Mouse (Mus musculus) heart, embryonic 14.5 days (tissue): Measurements from ENCODE around the gene Fbxo31. TPM values are rescaled to one million over a fixed set of nuclear protein-coding genes. Genes with fewer than 3 reads are reported as not detected.
A peak's percentile ranks its signal among the peaks of the same experiment; 100 is the strongest.
"Not testable (repeated sequence)": the region's sequence is repeated elsewhere in the genome, so short reads cannot be mapped to it uniquely, and the experiment has no call there.

Source experiments
- ATAC-seq: fragments of 200-750 bp; cut with Nextera tagmentation; 2 replicates; pipeline ENCODE4 v1.8.0; 2017; ENCODE audit warnings: low read depth, moderate TSS enrichment; ENCODE audit not compliant: insufficient number of reproducible peaks, insufficient read depth, low FRiP score
- H3K27ac ChIP-seq, 2 experiments: fragments of 200-500 bp in 1 of 2; fragments of 300-500 bp in 1 of 2; sonication (generic) in 1 of 2; replicated peaks in 1 of 2; 2 replicates each; pipeline ENCODE4 v1.5.1; 2012 to 2014; ENCODE audit warnings: low read depth in 2 of 2, low read length in 2 of 2, control low read depth in 1 of 2, mild to moderate bottlenecking in 1 of 2, mixed read lengths in 1 of 2; ENCODE audit not compliant: control insufficient read depth in 1 of 2, insufficient read depth in 1 of 2
- H3K27me3 ChIP-seq: fragments of 300-500 bp; sonication (generic); 2 replicates; pipeline ENCODE4 v1.6.1; 2014; ENCODE audit warnings: mild to moderate bottlenecking, low read length, control low read depth; ENCODE audit not compliant: control insufficient read depth, insufficient read depth
- H3K36me3 ChIP-seq: fragments of 300-500 bp; sonication (generic); 2 replicates; pipeline ENCODE4 v1.6.1; 2014; ENCODE audit warnings: mild to moderate bottlenecking, control low read depth, low read length, mixed read lengths; ENCODE audit not compliant: control insufficient read depth, insufficient read depth
- H3K4me1 ChIP-seq, 2 experiments: fragments of 200-500 bp in 1 of 2; fragments of 300-500 bp in 1 of 2; sonication (generic) in 1 of 2; 2 replicates each; pipeline ENCODE4 v1.6.1; 2012 to 2014; ENCODE audit warnings: low read length in 2 of 2, control low read depth in 1 of 2, mixed read lengths in 1 of 2; ENCODE audit not compliant: control insufficient read depth in 2 of 2, insufficient read depth in 2 of 2
- H3K4me2 ChIP-seq: fragments of 300-500 bp; sonication (generic); 2 replicates; pipeline ENCODE4 v1.6.1; 2014; ENCODE audit warnings: mild to moderate bottlenecking, low read length
- H3K4me3 ChIP-seq, 2 experiments: fragments of 200-500 bp in 1 of 2; fragments of 300-500 bp in 1 of 2; sonication (generic) in 1 of 2; 2 replicates each; pipeline ENCODE4 v1.5.1; 2012 to 2014; ENCODE audit warnings: low read length in 2 of 2, mild to moderate bottlenecking in 2 of 2, control low read depth in 1 of 2, low read depth in 1 of 2, moderate library complexity in 1 of 2; ENCODE audit not compliant: control insufficient read depth in 1 of 2, insufficient read depth in 1 of 2
- H3K9ac ChIP-seq: fragments of 300-500 bp; sonication (generic); 2 replicates; pipeline ENCODE4 v1.6.1; 2014; ENCODE audit warnings: mild to moderate bottlenecking, low read length
- H3K9me3 ChIP-seq: fragments of 300-500 bp; sonication (generic); 2 replicates; pipeline ENCODE4 v1.6.1; 2016; ENCODE audit warnings: low read length, control low read depth; ENCODE audit not compliant: control insufficient read depth
- WGBS: fragments of 180-500 bp; shearing (Covaris S2); extraction: QIAGEN DNeasy Blood & Tissue Kit; methylation state at CpG from one replicate; pipeline ENCODE4 v1.1.7; 2014; 5-methylcytosine and 5-hydroxymethylcytosine counted together
- polyA plus RNA-seq: library from polyadenylated mRNA; unstranded; fragments of >200 nt; fragmentation: Nextera tagmentation; extraction: Ambion mirVana; gene quantifications from 2 replicates; pipeline ENCODE4 v1.2.1, GENCODE M21; 2014

The Fbxo31 gene
- polyA plus RNA-seq, 1 experiment from 2014 or later = 11.8 TPM

DNA sequence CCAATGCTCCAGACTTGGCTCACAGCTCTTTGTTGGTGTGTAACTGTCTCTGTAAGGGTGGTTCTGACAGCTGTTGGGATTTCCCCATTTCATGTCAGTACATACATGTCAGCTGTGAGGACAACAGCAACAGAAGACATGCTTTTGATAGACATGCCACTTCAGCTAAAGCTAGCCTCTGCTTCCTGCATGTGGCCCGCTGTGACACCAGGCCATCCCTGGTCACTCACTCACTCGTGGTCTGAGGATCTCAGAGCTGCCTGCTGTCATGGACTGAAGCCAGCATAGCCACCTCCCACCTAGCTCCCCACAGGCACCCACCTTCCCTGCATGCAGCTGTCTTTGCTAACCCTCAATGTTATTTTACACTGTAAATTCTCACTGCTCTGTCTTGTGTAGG lies 18.9 kb upstream of the Fbxo31 start:
- H3K4me2 ChIP-seq, H3K4me1 ChIP-seq, H3K9me3 ChIP-seq, H3K27ac ChIP-seq, H3K4me3 ChIP-seq, H3K27me3 ChIP-seq, H3K9ac ChIP-seq, ATAC-seq: not testable (repeated sequence)
- peaks cover 84% of the 10 kb centered on the region for H3K36me3 ChIP-seq
- 57% methylated on average over 2 of the region's 2 CpGs for WGBS

GRCm38 (mm10) chr8:121593983-121594382 lies 15.4 kb upstream of the Fbxo31 start:
- H3K9me3 ChIP-seq = no peaks in the 10 kb centered on the region
- no peaks in the 10 kb centered on the region for H3K27me3 ChIP-seq
- no peak for ATAC-seq
- H3K9ac ChIP-seq = no peak overlapping the region
- no peak overlapping the region for H3K4me3 ChIP-seq
- peak overlapping the region; percentile 0 to 47; a peak in 1 of 4 replicates for H3K27ac ChIP-seq
- 70% methylated on average over 9 of the region's 9 CpGs for WGBS
- H3K4me1 ChIP-seq = peaks cover 10 to 15% of the 10 kb centered on the region in 2 experiments
- peaks cover 50% of the 10 kb centered on the region for H3K36me3 ChIP-seq
- H3K4me2 ChIP-seq = no peak overlapping the region

DNA sequence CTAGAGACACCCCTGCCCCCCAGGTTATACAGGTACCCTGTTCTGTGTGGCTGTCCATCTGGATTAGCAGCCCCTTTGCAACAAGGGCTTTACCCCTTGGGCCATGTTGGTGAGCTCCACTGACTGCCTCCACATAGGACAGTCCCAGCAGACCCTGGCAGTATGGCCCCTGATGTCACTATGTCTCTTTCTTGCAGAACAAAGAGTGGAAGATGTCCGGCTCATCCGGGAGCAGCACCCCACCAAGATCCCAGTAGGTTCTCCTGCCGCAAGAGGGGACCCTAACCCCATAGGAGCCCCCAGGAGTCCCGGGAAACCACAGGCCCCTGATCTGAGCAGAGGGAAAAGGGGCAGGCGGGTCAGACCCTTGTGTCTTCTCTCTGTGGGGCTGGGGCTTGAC lies 14.7 kb upstream of the Fbxo31 start:
- WGBS = 92% methylated on average over 5 of the region's 5 CpGs
- peaks cover 10 to 15% of the 10 kb centered on the region in 2 experiments for H3K4me1 ChIP-seq

DNA sequence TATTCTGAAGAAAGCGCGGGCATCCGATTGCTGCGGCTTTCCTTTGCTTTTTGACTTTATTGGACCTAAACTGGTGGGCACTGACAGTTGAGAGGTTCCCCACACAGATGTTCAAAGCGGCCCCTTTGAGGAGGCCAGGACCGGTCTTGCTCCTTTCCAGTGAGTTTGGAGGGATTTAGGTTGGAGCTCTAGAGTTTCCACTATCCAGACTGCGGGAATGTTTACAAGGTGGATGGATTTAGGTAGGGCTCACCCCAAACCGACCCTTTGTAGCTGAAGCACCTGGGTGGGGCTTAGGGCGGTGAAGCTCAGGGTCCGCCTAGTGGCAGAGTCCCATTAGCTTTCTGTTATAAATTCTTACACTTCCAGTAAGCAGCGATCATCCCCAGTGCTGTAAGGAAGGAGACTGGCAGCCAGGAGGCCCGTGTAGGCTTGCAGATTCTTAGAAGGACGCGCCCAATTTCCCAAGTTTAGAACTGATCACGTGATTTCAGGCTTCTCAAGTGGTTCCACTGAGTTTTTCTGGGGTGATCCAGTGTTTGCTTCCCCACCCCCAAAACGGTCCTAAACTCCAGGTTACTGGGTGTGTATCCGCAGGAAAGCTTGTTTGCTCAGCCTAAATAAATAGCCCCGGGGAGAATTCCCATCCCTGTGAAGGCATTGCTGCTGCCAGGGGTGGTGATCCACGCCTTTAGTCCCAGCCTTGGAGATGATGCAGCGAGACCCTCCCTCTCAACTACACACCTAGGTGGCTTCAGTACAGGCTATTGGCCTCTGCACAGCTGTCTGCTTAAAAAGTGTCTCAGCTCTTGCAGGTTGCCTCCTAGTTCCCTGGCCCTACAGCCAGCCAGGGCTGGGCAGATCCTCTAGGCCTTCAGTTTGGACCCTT lies 12.8 kb upstream of the Fbxo31 start:
- WGBS = 14% methylated on average over 20 of the region's 20 CpGs
- Histone ChIP-seq H3K4me3 (peak overlapping the region; percentile 70 to 79), H3K4me2 (peak overlapping the region; percentile 91), H3K9me3 (no peaks in the 10 kb centered on the region), H3K27me3 (no peaks in the 10 kb centered on the region), H3K4me1 (peaks cover 10 to 15% of the 10 kb centered on the region in 2 experiments), H3K9ac (peak overlapping the region; percentile 92), H3K36me3 (peaks cover 32% of the 10 kb centered on the region), H3K27ac (peak overlapping the region in 1 of 2 experiments; percentile 76; a peak in 3 of 4 replicates)
- ATAC-seq = 0 out of 2 replicates have a peak, but pooled peaks have one; percentile 17

More for the DNA sequence above, 14.7 kb upstream of the Fbxo31 start:
- H3K36me3 ChIP-seq = peaks cover 49% of the 10 kb centered on the region
- H3K4me2 ChIP-seq = no peak overlapping the region
- H3K9ac ChIP-seq = no peak overlapping the region
- no peaks in the 10 kb centered on the region for H3K27me3 ChIP-seq
- no peaks in the 10 kb centered on the region for H3K9me3 ChIP-seq
- H3K4me3 ChIP-seq = no peak overlapping the region
- peak overlapping the region in 1 of 2 experiments; percentile 47; a peak in 2 of 4 replicates for H3K27ac ChIP-seq
- no peak for ATAC-seq

DNA sequence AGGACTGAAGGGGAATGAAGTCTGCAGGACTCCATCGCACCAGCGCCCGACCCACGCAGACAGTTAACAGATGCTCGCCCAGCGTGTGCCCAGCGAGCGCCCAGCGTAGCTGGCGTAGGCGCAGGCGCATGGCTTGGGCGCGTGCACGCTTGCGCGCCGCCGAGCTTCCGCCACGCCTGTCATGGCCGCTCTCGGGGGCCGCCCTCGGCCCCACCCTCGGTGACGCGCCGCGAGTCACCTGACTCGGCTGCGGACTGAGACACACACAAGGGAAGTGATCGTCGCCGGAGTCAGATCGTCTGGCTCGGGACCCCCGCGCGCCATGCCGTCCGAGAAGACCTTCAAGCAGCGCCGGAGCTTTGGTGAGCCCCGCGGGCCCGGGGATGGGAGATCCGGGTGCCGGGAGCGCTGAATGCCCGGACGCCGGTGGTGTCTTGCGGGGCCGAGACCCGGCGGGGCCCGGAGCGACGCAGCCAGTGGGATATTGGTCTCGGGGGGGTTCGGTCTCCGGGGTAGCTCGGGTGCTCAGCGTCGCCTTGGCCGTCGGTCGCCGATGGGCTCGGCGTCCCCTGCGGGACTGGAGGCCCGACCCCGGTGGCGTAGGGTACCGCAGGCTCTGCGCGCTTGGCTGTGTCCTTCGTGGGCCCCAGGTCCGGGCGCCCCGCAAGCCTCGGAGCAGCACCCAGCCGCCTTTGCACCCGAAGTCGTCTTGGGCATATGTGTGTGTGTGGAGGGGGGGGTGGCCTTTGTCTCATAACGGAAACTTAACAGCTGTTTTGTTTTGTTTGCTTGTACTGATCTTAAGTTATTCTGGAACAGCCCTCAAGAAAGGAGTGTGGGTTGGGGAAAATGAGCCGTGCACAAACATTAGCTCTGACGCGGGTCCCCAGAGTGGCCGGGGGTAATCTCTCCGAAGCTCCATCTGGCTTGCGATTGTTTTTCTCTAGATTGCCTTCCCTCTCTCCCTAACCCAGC lies 11.9 kb upstream of the Fbxo31 start, which contains the start of gene Map1lc3b:
Map1lc3b (plus strand) TSS at position 159 of the 975 bp plus-strand sequence.
- peak; percentile 83 for ATAC-seq
- H3K9me3 ChIP-seq = no peaks in the 10 kb centered on the region

GRCm38 (mm10) chr8:121589205-121589726 lies 10.7 kb upstream of the Fbxo31 start:
- Histone ChIP-seq H3K4me2 (no peak overlapping the region), H3K4me3 (no peak overlapping the region), H3K4me1 (peaks cover 11 to 15% of the 10 kb centered on the region in 2 experiments), H3K27ac (no peak overlapping the region), H3K9ac (no peak overlapping the region), H3K27me3 (no peaks in the 10 kb centered on the region), H3K9me3 (no peaks in the 10 kb centered on the region), H3K36me3 (peaks cover 11% of the 10 kb centered on the region)
- ATAC-seq = no peak
- 27% methylated on average over 2 of the region's 2 CpGs for WGBS

More for the DNA sequence above, 11.9 kb upstream of the Fbxo31 start, which contains the start of gene Map1lc3b:
- Histone ChIP-seq H3K4me1 (peaks cover 10 to 15% of the 10 kb centered on the region in 2 experiments), H3K36me3 (peaks cover 23% of the 10 kb centered on the region), H3K27me3 (no peaks in the 10 kb centered on the region), H3K4me3 (peak within 1 kb of the TSS; percentile 70 to 79), H3K9ac (peak within 1 kb of the TSS; percentile 92), H3K27ac (peak within 1 kb of the TSS in 1 of 2 experiments; percentile 76; a peak in 3 of 4 replicates), H3K4me2 (peak within 1 kb of the TSS; percentile 91)
- WGBS = under 1% methylated on average over 94 of the region's 94 CpGs

DNA sequence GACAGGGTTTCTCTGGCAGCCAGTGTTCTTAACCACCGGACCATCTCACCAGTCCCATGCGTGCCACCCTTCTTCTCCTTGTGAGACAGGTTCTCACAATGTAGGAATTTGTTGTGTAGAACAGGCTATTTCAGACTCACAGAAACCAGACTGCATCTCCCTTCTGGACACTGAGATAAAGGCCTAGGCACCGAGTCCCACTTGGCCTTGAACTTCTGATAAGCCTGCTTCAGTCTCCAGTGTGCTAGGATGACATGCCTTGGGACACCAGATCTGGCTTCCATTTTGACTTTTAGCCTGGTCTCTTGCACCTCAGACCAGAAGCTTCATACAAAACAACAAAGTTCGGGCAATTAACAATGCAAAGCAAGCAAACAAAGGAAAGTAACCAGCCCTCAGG lies 10.1 kb upstream of the Fbxo31 start:
- no peaks in the 10 kb centered on the region for H3K27me3 ChIP-seq
- no peak overlapping the region for H3K4me3 ChIP-seq
- peaks cover 6% of the 10 kb centered on the region for H3K36me3 ChIP-seq
- no peak overlapping the region for H3K4me2 ChIP-seq
- H3K9ac ChIP-seq = no peak overlapping the region
- H3K27ac ChIP-seq = no peak overlapping the region
- no peak for ATAC-seq
- H3K9me3 ChIP-seq = no peaks in the 10 kb centered on the region
- H3K4me1 ChIP-seq = peaks cover 11 to 15% of the 10 kb centered on the region in 2 experiments
- 70% methylated on average over 4 of the region's 4 CpGs for WGBS
